Mouse (Mus musculus) forebrain, embryonic 10.5 days (tissue): ENCODE results near the gene Inca1. TPM values are rescaled to one million over a fixed set of nuclear protein-coding genes. Genes with fewer than 3 reads are reported as not detected.

Experiments used
- DNase-seq: peaks from one replicate; pipeline ENCODE4 v3.0.0-alpha.2; 2017; ENCODE audit warnings: low spot score; ENCODE audit errors: extremely low spot score
- H3K27ac ChIP-seq: fragments of 300-500 bp; sonication (generic); 2 replicates; pipeline ENCODE4 v1.5.1; 2016; ENCODE audit warnings: mild to moderate bottlenecking
- H3K27me3 ChIP-seq: fragments of 300-500 bp; sonication (generic); 2 replicates; pipeline ENCODE4 v1.6.1; 2016; ENCODE audit warnings: mild to moderate bottlenecking; ENCODE audit not compliant: poor library complexity, severe bottlenecking
- H3K36me3 ChIP-seq: fragments of 300-500 bp; sonication (generic); replicated peaks from 2 replicates; pipeline ENCODE4 v1.6.1; 2016; ENCODE audit warnings: mild to moderate bottlenecking, moderate library complexity
- H3K4me1 ChIP-seq: fragments of 300-500 bp; sonication (generic); 2 replicates; pipeline ENCODE4 v1.6.1; 2016
- H3K4me3 ChIP-seq: fragments of 300-500 bp; sonication (generic); 2 replicates; pipeline ENCODE4 v1.5.1; 2016; ENCODE audit warnings: mild to moderate bottlenecking, moderate library complexity
- H3K9me3 ChIP-seq: fragments of 300-500 bp; sonication (generic); 2 replicates; pipeline ENCODE4 v1.6.1; 2016; ENCODE audit warnings: mild to moderate bottlenecking, moderate library complexity
- whole genome bisulfite sequencing: fragments of 180-500 bp; shearing (Covaris S2); methylation state at CpG from one replicate; pipeline ENCODE4 v1.1.7; 2016; 5-methylcytosine and 5-hydroxymethylcytosine counted together
- polyA plus RNA-seq: library from polyadenylated mRNA; unstranded; fragments of >200 nt; fragmentation: Nextera tagmentation; extraction: Ambion mirVana; gene quantifications from 2 replicates; pipeline ENCODE4 v1.2.1, GENCODE M21; 2016

Inca1 gene
- polyA plus RNA-seq, 1 experiment from 2014 or later: 1.1 TPM

DNA sequence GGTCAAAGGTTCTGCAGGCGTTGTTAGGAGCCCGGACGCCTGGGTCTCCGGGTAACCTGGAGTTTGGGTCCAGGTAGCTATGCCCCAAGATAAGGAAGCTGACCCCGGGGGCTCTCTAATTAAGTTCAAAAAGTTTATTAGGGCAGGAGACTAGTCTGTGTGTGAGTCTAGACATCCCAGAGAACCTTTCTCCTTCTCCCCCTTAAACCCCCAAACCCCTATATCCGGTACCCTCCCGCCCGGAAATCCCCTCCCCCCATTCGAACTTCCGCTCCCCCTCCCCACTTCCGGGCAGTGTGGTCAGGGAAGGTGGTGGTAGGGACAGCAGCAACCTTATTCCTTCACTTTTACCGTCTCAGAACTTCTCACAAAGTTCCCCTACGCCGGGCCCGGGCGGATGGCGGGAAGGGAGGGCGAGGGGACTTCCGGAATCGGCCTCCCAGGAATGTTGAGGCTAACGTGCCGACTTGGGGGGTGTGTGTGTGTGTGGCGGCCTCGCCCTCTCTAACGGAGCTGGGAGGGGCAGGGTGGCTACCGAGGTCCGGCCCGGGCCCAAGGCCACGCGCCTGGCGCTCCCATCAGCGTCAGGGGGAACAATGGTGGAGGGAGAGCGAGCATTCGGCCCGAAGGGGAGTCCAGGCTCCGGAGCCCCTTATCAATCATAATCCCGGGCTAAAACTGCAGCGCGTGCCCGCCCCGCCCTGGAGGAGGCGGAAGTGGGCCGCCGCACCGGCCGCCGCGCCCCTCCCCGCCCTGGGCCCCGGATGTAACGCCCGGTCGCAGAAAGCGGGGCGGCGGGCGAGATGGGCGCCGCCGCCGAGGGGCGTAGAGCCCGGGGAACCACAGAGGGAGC lies 46.4 kb downstream of the Inca1 start:
- H3K4me1 ChIP-seq: peaks cover 79% of the 10 kb centered on the region
- no peaks in the 10 kb centered on the region for H3K27me3 ChIP-seq

DNA sequence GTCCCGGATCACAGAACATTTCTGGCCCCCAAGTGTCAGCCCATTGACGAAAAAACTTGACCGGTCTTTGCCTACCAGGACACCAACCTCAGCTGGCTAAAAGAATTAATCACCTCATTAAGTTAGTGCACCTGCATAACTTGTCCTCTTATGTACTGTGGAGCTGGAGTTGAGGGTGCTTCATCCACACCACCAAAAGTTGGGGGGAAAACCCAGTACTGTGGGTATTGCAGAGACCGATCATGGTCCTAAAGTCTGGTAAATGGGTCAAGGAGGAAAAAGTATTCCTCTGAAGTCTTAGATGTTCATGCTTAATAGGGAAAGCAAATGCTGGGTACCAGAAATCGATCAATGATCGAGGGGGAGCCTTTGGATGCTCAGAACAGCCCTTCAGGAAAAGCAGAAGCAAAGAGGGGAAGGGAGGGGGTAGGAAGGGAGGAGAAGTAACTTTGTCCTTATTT lies 47.0 kb downstream of the Inca1 start:
- WGBS: 62% methylated on average over 6 of the region's 6 CpGs
- peaks cover 79% of the 10 kb centered on the region for H3K4me1 ChIP-seq
- no peaks in the 10 kb centered on the region for H3K27me3 ChIP-seq
- H3K27ac ChIP-seq: peak overlapping the region; percentile 99
- peak overlapping the region; percentile 99 for H3K4me3 ChIP-seq
- no peaks in the 10 kb centered on the region for H3K9me3 ChIP-seq
- no peak for DNase-seq
- peaks cover 51% of the 10 kb centered on the region for H3K36me3 ChIP-seq

More for the DNA sequence above, 46.4 kb downstream of the Inca1 start:
- Histone ChIP-seq H3K36me3 (peaks cover 47% of the 10 kb centered on the region), H3K9me3 (no peaks in the 10 kb centered on the region), H3K4me3 (peak overlapping the region; percentile 99), H3K27ac (peak overlapping the region; percentile 99)
- under 1% methylated on average over 62 of the region's 63 CpGs for WGBS
- DNase-seq: peak; percentile 82

DNA sequence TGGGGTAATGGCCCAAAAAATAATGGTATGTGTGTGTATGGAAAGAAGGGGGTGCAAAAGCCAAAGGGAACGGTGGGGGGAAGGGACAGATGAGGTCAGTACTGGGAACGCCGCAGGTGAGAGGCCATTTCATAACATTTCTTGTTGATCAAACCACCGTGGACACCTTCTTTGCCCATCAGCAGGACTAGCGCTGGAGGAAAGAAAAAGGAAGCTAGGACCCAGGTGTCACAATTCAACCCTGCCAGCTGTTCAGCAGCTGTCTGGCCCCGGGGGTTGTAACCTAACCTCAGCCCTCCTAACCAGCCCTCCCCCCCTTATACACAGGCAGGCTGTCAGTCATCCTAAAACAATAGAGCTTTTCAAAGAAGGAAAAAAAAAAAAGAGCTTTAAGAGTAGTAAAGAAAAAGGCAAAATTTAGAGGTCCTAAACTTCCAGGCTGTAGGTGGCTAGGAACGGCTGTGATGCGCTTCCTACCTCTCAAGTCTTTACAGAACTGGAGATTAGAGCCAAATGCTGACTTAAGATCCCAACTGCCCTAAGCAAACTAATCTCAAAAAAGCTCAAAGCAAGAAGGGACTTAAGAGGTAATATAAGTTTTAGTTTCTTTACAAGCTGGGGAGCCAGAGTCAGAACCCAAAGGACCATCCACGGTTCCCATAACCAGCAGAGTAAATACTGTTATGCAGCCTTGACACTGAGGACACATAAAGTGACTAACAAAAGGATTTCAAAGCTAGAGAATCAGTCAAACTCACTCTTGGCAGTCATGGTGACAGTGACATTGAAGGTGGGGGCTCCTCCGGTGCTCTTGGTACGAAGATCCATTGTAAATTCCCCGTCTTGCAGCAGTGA lies 47.7 kb downstream of the Inca1 start:
- H3K27ac ChIP-seq: peak overlapping the region; percentile 99; the same call in 1 of the 2 replicates
- WGBS: 76% methylated on average over 12 of the region's 12 CpGs
- DNase-seq: no peak
- H3K36me3 ChIP-seq: peaks cover 51% of the 10 kb centered on the region
- no peaks in the 10 kb centered on the region for H3K9me3 ChIP-seq
- H3K4me3 ChIP-seq: peak overlapping the region; percentile 99
- H3K4me1 ChIP-seq: peaks cover 75% of the 10 kb centered on the region
- H3K27me3 ChIP-seq: no peaks in the 10 kb centered on the region

DNA sequence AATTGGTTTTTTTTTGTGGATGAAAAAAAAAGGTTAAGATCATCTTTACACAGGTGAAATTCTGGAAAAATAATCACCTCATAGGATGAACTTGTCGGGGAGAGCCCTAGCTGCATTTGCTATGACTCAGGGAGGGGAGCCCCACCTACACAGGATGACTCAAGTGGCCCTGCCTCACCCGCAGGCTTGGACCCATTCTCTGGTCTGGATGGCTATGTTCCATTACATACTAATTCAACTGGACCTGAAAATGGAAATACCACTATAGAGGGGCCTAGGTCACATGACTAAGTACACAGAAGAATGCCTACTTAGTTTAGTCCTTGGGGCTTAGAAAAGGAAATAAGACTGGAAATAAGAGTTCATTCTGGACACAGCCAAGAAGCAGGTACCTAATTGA lies 48.6 kb downstream of the Inca1 start:
- no peaks in the 10 kb centered on the region for H3K27me3 ChIP-seq
- peaks cover 71% of the 10 kb centered on the region for H3K4me1 ChIP-seq
- DNase-seq: no peak
- no peaks in the 10 kb centered on the region for H3K9me3 ChIP-seq
- no peak overlapping the region for H3K27ac ChIP-seq
- H3K36me3 ChIP-seq: peaks cover 51% of the 10 kb centered on the region
- 87% methylated on average over 2 of the region's 2 CpGs for WGBS
- peak overlapping the region; percentile 17; the same call in 1 of the 2 replicates for H3K4me3 ChIP-seq

- Histone ChIP-seq H3K27ac (no peak overlapping the region), H3K36me3 (peaks cover 55% of the 10 kb centered on the region), H3K9me3 (no peaks in the 10 kb centered on the region), H3K27me3 (no peaks in the 10 kb centered on the region), H3K4me3 (peak overlapping the region; percentile 17), H3K4me1 (peaks cover 71% of the 10 kb centered on the region)
- 85% methylated on average over 12 of the region's 12 CpGs for WGBS
- no peak for DNase-seq
Measured at GRCm38 (mm10) chr11:70650322-70651175, 49.4 kb downstream of the Inca1 start.

GRCm38 (mm10) chr11:70649185-70649734 lies 50.7 kb downstream of the Inca1 start:
- 86% methylated on average over 8 of the region's 8 CpGs for WGBS
- H3K27me3 ChIP-seq: no peaks in the 10 kb centered on the region
- DNase-seq: no peak
- peaks cover 69% of the 10 kb centered on the region for H3K4me1 ChIP-seq
- peaks cover 68% of the 10 kb centered on the region for H3K36me3 ChIP-seq
- no peaks in the 10 kb centered on the region for H3K9me3 ChIP-seq
- H3K27ac ChIP-seq: no peak overlapping the region
- H3K4me3 ChIP-seq: peak overlapping the region; percentile 84

DNA sequence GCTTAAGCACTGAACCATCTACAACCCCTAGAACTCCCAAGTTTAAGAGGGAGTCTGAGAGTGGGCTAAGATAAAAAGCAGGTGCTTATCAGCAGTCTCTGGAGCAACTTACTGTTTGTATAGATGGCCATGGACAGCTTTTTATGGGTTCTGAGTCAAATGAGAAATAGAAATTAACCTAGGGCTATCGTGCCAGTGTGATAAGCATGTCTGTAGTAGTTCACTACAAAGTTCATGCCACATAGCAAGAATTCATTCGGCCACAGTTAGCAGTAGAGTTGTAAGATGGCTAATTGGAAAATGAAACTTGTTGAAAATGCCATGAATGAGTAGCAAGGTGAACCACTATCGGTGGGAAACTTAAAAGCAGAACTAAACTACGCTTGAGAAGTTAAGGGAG lies 51.4 kb downstream of the Inca1 start:
- H3K27me3 ChIP-seq: no peaks in the 10 kb centered on the region
- peak overlapping the region; percentile 84 for H3K4me3 ChIP-seq
- 84% methylated on average over 4 of the region's 4 CpGs for WGBS
- peaks cover 75% of the 10 kb centered on the region for H3K36me3 ChIP-seq
- H3K27ac ChIP-seq: no peak overlapping the region
- H3K4me1 ChIP-seq: peaks cover 69% of the 10 kb centered on the region
- no peaks in the 10 kb centered on the region for H3K9me3 ChIP-seq
- no peak for DNase-seq

DNA sequence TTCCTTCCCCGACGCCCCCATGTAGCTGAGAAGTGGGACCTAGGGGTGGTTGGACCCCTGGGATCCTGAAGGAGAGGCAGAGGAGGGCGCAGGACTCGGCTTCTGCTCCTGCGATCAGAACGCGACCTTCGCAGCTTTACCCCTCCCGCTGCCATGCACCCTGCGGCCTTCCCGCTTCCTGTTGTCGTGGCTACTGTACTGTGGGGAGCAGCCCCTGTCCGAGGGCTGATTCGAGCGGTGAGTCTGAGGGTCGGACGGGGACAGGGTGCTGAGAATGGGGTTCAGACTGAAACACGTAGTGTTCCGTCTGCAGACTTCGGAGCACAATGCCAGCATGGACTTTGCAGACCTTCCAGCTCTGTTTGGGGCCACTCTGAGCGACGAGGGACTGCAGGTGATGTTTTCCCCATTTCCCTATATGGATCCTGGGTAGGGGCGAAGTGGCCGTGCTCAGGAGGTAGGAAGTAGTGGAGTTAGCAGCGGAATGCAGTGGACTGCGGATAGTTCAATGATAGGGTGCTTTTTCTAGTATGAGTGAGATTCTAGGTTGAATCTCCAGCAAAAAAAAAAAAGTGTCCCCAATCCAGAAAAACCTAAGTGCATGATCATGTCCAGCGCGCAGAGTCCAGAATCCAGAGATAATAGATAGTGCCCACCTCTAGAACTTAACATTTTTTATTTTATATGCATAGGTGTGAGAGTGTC lies 52.1 kb downstream of the Inca1 start:
- Histone ChIP-seq H3K4me3 (peak overlapping the region; percentile 84), H3K4me1 (peaks cover 65% of the 10 kb centered on the region), H3K27me3 (no peaks in the 10 kb centered on the region), H3K9me3 (no peaks in the 10 kb centered on the region), H3K36me3 (peaks cover 78% of the 10 kb centered on the region), H3K27ac (peak overlapping the region; percentile 95)
- WGBS: 5% methylated on average over 28 of the region's 28 CpGs
- DNase-seq: no peak

- Histone ChIP-seq H3K36me3 (peaks cover 72% of the 10 kb centered on the region), H3K27me3 (no peaks in the 10 kb centered on the region), H3K4me1 (peaks cover 56% of the 10 kb centered on the region), H3K9me3 (no peaks in the 10 kb centered on the region), H3K4me3 (peak within 1 kb of the TSS; percentile 84), H3K27ac (peak within 1 kb of the TSS; percentile 95)
- WGBS: under 1% methylated on average over 63 of the region's 63 CpGs
- peak; percentile 97 for DNase-seq
Measured at GRCm38 (mm10) chr11:70646691-70647650, 53.0 kb downstream of the Inca1 start, which contains the start of the genes Rnf167 and Slc25a11. Rnf167 (plus strand) TSS chr11:70647235. Slc25a11 (minus strand) TSS chr11:70647479.

DNA sequence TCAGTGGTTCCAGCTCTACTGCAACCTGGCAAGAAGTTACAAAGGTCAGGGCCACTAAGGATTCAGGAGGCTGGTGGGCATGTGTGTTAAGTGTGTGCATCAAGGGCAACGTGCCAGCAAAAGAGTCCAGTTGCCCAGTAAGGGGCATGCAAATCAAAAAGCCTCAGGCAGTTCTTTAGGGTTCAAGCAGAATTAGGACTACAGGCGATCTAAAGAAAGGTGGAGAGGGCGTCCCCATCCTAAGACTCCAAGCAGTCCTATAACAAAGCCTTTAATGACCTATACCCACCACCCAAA lies 53.7 kb downstream of the Inca1 start:
- H3K4me1 ChIP-seq: peaks cover 48% of the 10 kb centered on the region

More for the DNA sequence above, 53.7 kb downstream of the Inca1 start:
- H3K9me3 ChIP-seq: no peaks in the 10 kb centered on the region
- no peak for DNase-seq
- 18% methylated on average over 3 of the region's 3 CpGs for whole genome bisulfite sequencing
- H3K27me3 ChIP-seq: no peaks in the 10 kb centered on the region
- H3K4me3 ChIP-seq: peak overlapping the region; percentile 84
- H3K36me3 ChIP-seq: peaks cover 64% of the 10 kb centered on the region
- peak overlapping the region; percentile 95 for H3K27ac ChIP-seq
